Mouse (Mus musculus): ENCODE measurements around the gene Cdc14b. TPM values are rescaled to one million over a fixed set of nuclear protein-coding genes. Genes with fewer than 3 reads are reported as not detected.

Gene Cdc14b
- polyA plus RNA-seq, 1 experiment from 2014 or later: 29.6 TPM

- no peak overlapping the region for H3K4me2 ChIP-seq
- H3K27ac ChIP-seq: no peak overlapping the region
- peaks cover 20% of the 10 kb centered on the region for H3K4me1 ChIP-seq (replicated peaks)
Measured at GRCm38 (mm10) chr13:64253697-64254096, 21.4 kb downstream of the Cdc14b start.

GRCm38 (mm10) chr13:64252147-64252546 is 22.9 kb downstream of the Cdc14b start:
- ATAC-seq (ENCODE audit: insufficient number of reproducible peaks, insufficient read depth, low FRiP score, low TSS enrichment, low read depth): no peak

More at GRCm38 (mm10) chr13:64253697-64254096, 21.4 kb downstream of the Cdc14b start:
- ATAC-seq (ENCODE audit: insufficient number of reproducible peaks, insufficient read depth, low FRiP score, low TSS enrichment, low read depth): no peak
- H3K9me3 ChIP-seq: no peaks in the 10 kb centered on the region
- H3K4me3 ChIP-seq (replicated peaks): no peak overlapping the region
- no peaks in the 10 kb centered on the region for H3K36me3 ChIP-seq
- no peak overlapping the region for H3K9ac ChIP-seq (replicated peaks)
- no peaks in the 10 kb centered on the region for H3K27me3 ChIP-seq

DNA sequence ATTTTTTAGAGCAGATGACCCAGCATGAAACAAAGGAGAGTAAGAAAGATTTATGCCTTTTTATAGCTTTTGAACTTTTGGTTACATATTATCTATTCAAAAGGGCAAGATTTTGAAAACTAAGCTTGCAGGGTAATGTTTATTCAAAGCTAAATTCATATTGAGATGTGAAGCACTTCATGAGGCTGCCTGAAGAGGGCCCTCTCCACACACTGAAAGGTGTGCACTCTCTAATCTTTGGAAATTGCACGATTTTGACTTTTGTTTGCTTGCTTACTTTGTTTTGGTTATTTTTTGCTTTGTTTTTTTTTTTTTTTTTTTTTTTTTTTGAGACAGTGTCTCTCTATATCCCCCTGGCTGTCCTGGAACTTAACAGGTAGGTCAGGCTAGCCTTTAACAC is 24.7 kb downstream of the Cdc14b start:
- H3K4me3 ChIP-seq (replicated peaks): no peak overlapping the region
- no peaks in the 10 kb centered on the region for H3K36me3 ChIP-seq
- no peaks in the 10 kb centered on the region for H3K9me3 ChIP-seq
- no peaks in the 10 kb centered on the region for H3K27me3 ChIP-seq
- no peak overlapping the region for H3K27ac ChIP-seq
- no peak overlapping the region for H3K9ac ChIP-seq (replicated peaks)
- no peak overlapping the region for H3K4me2 ChIP-seq
- 55% methylated on average over 1 of the region's 1 CpGs for WGBS
- H3K4me1 ChIP-seq (replicated peaks): peaks cover 11% of the 10 kb centered on the region
- no peak for ATAC-seq (ENCODE audit: insufficient number of reproducible peaks, insufficient read depth, low FRiP score, low TSS enrichment, low read depth)

More at GRCm38 (mm10) chr13:64252147-64252546, 22.9 kb downstream of the Cdc14b start:
- Histone ChIP-seq H3K9me3 (no peaks in the 10 kb centered on the region), H3K4me3 (replicated peaks) (no peak overlapping the region), H3K4me2 (no peak overlapping the region), H3K27me3 (no peaks in the 10 kb centered on the region), H3K36me3 (no peaks in the 10 kb centered on the region), H3K4me1 (replicated peaks) (peaks cover 15% of the 10 kb centered on the region), H3K9ac (replicated peaks) (no peak overlapping the region), H3K27ac (no peak overlapping the region)
- WGBS: 74% methylated on average over 5 of the region's 5 CpGs

GRCm38 (mm10) chr13:64248775-64249524 is 26.1 kb downstream of the Cdc14b start:
- no peaks in the 10 kb centered on the region for H3K9me3 ChIP-seq
- no peak overlapping the region for H3K27ac ChIP-seq
- H3K9ac ChIP-seq (replicated peaks): peak overlapping the region; percentile 56
- H3K27me3 ChIP-seq: no peaks in the 10 kb centered on the region
- 8% methylated on average over 22 of the region's 22 CpGs for WGBS
- H3K4me1 ChIP-seq (replicated peaks): peaks cover 11% of the 10 kb centered on the region
- H3K36me3 ChIP-seq: no peaks in the 10 kb centered on the region
- peak; percentile 77 for ATAC-seq (ENCODE audit: insufficient number of reproducible peaks, insufficient read depth, low FRiP score, low TSS enrichment, low read depth)
- H3K4me3 ChIP-seq (replicated peaks): peak overlapping the region; percentile 57
- peak overlapping the region; percentile 92 for H3K4me2 ChIP-seq

GRCm38 (mm10) chr13:64248161-64248774 is 26.8 kb downstream of the Cdc14b start:
- peak; percentile 67 for ATAC-seq (ENCODE audit: insufficient number of reproducible peaks, insufficient read depth, low FRiP score, low TSS enrichment, low read depth)
- 1% methylated on average over 24 of the region's 24 CpGs for WGBS
- H3K36me3 ChIP-seq: no peaks in the 10 kb centered on the region
- H3K27ac ChIP-seq: no peak overlapping the region
- H3K4me1 ChIP-seq (replicated peaks): peaks cover 11% of the 10 kb centered on the region
- no peaks in the 10 kb centered on the region for H3K9me3 ChIP-seq
- peak overlapping the region; percentile 57 for H3K4me3 ChIP-seq (replicated peaks)
- H3K4me2 ChIP-seq: peak overlapping the region; percentile 92
- no peaks in the 10 kb centered on the region for H3K27me3 ChIP-seq
- peak overlapping the region; percentile 56 for H3K9ac ChIP-seq (replicated peaks)

GRCm38 (mm10) chr13:64246106-64246505 is 29.0 kb downstream of the Cdc14b start:
- Histone ChIP-seq H3K4me2 (no peak overlapping the region), H3K27ac (no peak overlapping the region), H3K4me1 (replicated peaks) (peaks cover 11% of the 10 kb centered on the region), H3K9ac (replicated peaks) (no peak overlapping the region), H3K9me3 (no peaks in the 10 kb centered on the region), H3K4me3 (replicated peaks) (no peak overlapping the region), H3K36me3 (peaks cover 3% of the 10 kb centered on the region; the same call in 1 of the 2 replicates), H3K27me3 (no peaks in the 10 kb centered on the region)
- WGBS: 88% methylated on average over 12 of the region's 12 CpGs
- no peak for ATAC-seq (ENCODE audit: insufficient number of reproducible peaks, insufficient read depth, low FRiP score, low TSS enrichment, low read depth)

DNA sequence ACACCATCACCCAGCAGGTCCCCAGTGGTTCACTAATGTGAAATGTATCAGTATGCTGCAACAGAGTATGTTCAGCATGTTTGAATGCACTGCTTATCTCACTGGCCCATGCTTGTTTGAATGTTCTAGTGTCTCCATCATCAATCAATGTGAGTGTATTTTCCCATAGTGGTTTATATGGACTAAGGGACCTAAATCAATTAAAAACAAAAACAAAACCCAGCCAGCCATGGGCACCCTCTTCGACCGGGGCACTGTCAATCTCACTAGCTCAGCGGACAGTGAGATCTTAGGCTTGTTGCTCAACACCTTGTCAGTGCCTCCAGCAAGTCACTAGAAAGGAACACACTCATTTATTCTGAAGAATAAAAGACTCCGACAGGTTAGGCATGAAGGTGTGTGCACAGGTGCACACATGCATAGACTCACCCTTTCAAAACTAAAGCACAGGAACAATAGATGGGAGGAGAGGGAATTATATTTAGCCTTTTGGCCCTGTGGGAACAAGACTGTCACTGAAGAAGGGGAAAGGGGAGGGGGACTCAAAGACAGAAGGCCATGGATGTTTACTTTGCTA is 30.3 kb downstream of the Cdc14b start:
- no peak for ATAC-seq (ENCODE audit: insufficient number of reproducible peaks, insufficient read depth, low FRiP score, low TSS enrichment, low read depth)
- no peak overlapping the region for H3K4me3 ChIP-seq (replicated peaks)
- peaks cover 11% of the 10 kb centered on the region for H3K4me1 ChIP-seq (replicated peaks)
- H3K9ac ChIP-seq (replicated peaks): no peak overlapping the region
- H3K4me2 ChIP-seq: no peak overlapping the region
- no peaks in the 10 kb centered on the region for H3K27me3 ChIP-seq
- H3K9me3 ChIP-seq: no peaks in the 10 kb centered on the region
- peaks cover 3% of the 10 kb centered on the region; the same call in 1 of the 2 replicates for H3K36me3 ChIP-seq
- 91% methylated on average over 4 of the region's 4 CpGs for WGBS
- no peak overlapping the region for H3K27ac ChIP-seq

- Histone ChIP-seq H3K9me3 (no peaks in the 10 kb centered on the region), H3K27ac (no peak overlapping the region), H3K4me1 (replicated peaks) (no peaks in the 10 kb centered on the region), H3K36me3 (peaks cover 3% of the 10 kb centered on the region; the same call in 1 of the 2 replicates), H3K4me3 (replicated peaks) (no peak overlapping the region), H3K27me3 (no peaks in the 10 kb centered on the region), H3K4me2 (no peak overlapping the region), H3K9ac (replicated peaks) (no peak overlapping the region)
- ATAC-seq (ENCODE audit: insufficient number of reproducible peaks, insufficient read depth, low FRiP score, low TSS enrichment, low read depth): no peak
Measured at GRCm38 (mm10) chr13:64242721-64243120, 32.4 kb downstream of the Cdc14b start.

DNA sequence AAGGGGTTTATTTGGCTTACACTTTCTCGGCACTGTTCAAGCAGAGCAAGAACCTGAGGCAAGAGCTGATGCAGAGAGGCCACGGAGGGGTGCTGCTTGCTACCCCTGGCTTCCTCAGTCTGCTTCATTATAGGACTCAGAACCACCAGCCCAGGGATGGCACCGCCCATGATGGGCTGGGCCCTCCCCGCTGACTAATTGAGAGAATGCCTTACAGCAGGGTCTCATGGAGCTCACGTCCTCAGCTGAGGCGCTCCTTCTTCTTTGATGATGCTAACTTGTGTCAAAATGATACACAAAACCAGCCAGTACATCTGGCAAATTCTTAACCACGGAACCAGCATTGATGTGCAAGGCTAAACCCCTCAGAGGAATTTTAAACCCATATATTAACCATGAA is 34.5 kb downstream of the Cdc14b start:
- no peak overlapping the region for H3K9ac ChIP-seq (replicated peaks)
- H3K27me3 ChIP-seq: no peaks in the 10 kb centered on the region
- no peak overlapping the region for H3K27ac ChIP-seq
- H3K4me3 ChIP-seq (replicated peaks): no peak overlapping the region
- H3K4me2 ChIP-seq: no peak overlapping the region
- no peaks in the 10 kb centered on the region for H3K9me3 ChIP-seq
- peaks cover 13% of the 10 kb centered on the region for H3K4me1 ChIP-seq (replicated peaks)
- peaks cover 3% of the 10 kb centered on the region; the same call in 1 of the 2 replicates for H3K36me3 ChIP-seq
- 66% methylated on average over 7 of the region's 7 CpGs for WGBS
- no peak for ATAC-seq (ENCODE audit: insufficient number of reproducible peaks, insufficient read depth, low FRiP score, low TSS enrichment, low read depth)

DNA sequence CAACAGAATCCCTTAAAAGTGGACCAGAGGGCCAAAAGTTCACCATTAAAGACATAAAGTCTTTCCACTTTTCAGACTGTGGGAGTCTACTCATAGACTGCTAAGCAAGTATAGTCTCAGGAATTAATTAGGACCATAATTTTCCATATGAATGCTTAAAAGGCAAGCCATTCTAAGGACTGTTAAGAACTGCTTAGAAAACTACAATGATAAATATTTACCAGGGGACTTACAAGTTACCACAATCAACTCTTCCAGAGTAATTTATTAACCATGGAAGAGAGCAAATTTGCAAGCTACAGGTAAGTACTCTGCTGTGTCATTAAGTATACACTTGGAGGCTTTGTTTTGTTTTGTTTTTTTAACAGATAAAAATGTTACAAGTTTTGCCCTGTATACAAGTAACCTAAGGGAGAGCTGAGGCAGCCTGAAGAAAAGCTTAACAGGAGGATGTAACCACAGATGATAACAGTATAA is 37.4 kb downstream of the Cdc14b start:
- H3K27ac ChIP-seq: peak overlapping the region; percentile 53
- no peak for ATAC-seq (ENCODE audit: insufficient number of reproducible peaks, insufficient read depth, low FRiP score, low TSS enrichment, low read depth)
- peaks cover 2% of the 10 kb centered on the region; the same call in 1 of the 2 replicates for H3K36me3 ChIP-seq
- H3K9ac ChIP-seq (replicated peaks): no peak overlapping the region
- H3K4me3 ChIP-seq (replicated peaks): no peak overlapping the region
- no peaks in the 10 kb centered on the region for H3K27me3 ChIP-seq
- no peak overlapping the region for H3K4me2 ChIP-seq
- no peaks in the 10 kb centered on the region for H3K9me3 ChIP-seq
- H3K4me1 ChIP-seq (replicated peaks): peaks cover 32% of the 10 kb centered on the region

GRCm38 (mm10) chr13:64237000-64237680 is 38.0 kb downstream of the Cdc14b start:
- Histone ChIP-seq H3K9me3 (no peaks in the 10 kb centered on the region), H3K27ac (peak overlapping the region; percentile 53), H3K4me1 (replicated peaks) (peaks cover 32% of the 10 kb centered on the region), H3K36me3 (no peaks in the 10 kb centered on the region), H3K4me2 (no peak overlapping the region), H3K27me3 (no peaks in the 10 kb centered on the region), H3K4me3 (replicated peaks) (no peak overlapping the region), H3K9ac (replicated peaks) (no peak overlapping the region)
- ATAC-seq (ENCODE audit: insufficient number of reproducible peaks, insufficient read depth, low FRiP score, low TSS enrichment, low read depth): no peak
- 46% methylated on average over 4 of the region's 4 CpGs for WGBS
